Mouse (Mus musculus) cerebellum, postnatal 4 days (tissue): ENCODE results near the gene Casr.

Experiments used
- DNase-seq, 2 experiments: peaks; one replicate each; pipeline ENCODE4 v3.0.0; 2022; ENCODE audit warnings: low spot score in 2 of 2, mixed read lengths in 1 of 2

The Casr gene

GRCm38 (mm10) chr16:36561386-36562338, at the start of gene Casr:
Gene Casr (minus strand): TSS chr16:36562141.
- no peak for DNase-seq

DNA sequence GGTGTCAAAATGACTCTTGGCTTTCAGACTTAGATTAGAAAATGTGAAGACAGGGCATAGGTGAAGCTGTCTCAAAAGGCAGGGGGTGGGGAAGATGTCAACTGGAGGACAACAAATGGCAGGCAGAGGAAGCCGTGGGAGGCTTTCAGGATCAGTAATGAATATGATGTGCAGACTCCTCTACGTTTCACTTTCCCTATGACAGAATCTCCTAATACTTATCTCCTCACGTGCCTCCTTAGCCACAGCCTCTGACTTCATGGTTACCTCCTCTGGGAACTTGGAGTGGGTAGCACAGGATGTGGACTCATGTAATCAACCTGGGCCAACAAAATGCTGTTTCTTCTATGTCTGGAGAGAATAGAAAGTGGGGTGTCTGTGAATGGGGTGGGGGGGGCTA, 40.7 kb upstream of the Casr start:
- DNase-seq: no peak

- no peak for DNase-seq
Measured at GRCm38 (mm10) chr16:36598265-36598664, 36.3 kb upstream of the Casr start.

DNA sequence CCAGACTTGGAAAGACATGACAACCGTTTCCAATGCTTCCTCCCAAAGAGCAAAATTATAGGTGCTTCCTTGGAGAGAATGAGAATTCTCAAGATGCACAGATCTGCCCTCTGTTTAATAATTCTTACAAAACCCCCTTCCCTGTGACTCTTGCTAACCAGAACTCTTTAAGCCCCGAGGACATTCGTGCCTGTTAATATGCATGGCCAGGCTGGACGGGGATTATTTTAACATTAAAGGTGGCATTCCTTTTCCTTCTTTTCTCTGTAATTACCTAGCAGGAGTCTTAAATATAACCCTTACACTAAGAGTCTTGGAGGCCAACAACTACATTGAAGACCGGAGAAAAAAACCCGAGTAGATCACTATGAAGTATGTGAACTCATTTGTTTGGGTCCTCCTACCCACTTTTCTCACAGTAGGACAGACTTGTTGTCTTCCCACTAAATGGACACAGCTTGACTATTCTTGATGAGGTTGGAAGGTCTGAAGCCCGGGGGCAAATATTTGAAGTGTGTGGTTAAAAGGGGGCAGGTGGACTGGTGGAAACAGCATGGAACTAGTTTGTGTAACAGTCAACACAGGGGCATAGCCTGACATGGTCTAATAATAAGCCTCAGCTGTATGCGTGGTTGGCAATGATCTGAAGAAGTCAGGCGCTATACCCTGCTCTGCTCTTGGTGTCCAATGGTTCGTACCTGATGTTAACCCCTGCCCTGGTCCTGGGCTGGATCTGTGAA, 34.9 kb upstream of the Casr start:
- DNase-seq: no peak

DNA sequence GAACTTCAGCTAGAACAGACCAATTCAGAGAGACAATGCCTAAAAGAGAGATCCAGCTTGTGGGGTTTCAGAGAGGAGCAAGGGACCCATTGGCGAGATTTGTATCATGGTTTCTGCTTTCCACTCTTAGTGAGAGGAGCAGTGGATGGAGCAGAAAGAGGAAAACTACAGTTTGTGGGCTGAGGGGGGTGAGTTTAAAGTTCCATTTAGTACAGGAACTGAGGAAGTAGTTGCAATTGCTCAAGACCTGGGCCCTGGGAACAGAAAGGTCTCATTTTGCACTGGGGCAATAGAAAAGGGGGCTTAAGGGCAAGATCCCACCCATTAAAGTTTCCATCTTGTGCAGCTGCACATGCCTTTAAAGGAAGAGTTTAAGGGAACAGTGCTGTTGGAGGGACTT, 28.0 kb upstream of the Casr start:
- no peak for DNase-seq

GRCm38 (mm10) chr16:36587971-36588370, 26.0 kb upstream of the Casr start:
- DNase-seq: no peak

DNA sequence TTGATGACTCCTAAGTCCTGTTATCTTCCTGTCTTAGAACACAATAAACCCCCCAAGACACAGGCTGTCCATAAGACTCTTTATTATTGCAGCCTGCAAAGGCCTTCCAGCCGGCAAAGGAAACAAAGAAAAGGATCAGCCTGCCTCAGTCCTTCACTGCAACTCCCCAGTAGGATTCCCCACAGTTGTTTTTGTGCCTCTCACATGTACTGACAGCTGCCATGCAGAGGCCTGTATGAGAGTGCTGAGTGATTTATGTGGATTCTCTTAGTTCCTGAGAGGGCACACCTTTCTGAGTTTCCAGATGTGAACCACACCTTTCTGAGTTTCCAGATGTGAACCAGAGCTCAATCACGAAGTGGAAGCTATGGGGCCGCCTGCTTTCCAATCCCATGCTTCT, 20.1 kb upstream of the Casr start:
- no peak for DNase-seq

GRCm38 (mm10) chr16:36571942-36572341, 10.0 kb upstream of the Casr start:
- no peak for DNase-seq

- DNase-seq: no peak
Measured at GRCm38 (mm10) chr16:36559573-36559972, 2.4 kb downstream of the Casr start.

GRCm38 (mm10) chr16:36555672-36556165, 6.2 kb downstream of the Casr start:
- no peak for DNase-seq

GRCm38 (mm10) chr16:36553624-36554023, 8.3 kb downstream of the Casr start:
- no peak for DNase-seq

DNA sequence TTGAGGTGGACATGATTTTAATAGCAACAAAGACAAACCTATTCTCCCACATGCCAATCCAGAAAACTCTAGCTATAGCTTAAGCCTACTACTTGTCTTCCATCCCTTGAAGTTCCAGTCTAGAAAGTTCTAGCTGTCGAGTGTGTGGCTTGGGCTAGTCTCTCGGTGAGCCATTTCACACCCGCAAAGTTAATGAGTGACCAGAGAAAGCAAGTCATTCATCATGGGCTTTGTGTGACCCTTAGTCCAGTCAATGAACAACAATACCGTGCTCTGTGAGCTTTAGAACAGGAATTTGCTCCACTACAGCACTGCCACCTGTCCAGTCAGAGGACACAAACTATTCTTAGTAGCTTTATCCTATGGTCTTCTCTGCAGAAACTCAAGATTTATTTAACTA, 16.6 kb downstream of the Casr start:
- DNase-seq: no peak

GRCm38 (mm10) chr16:36543091-36543490, 18.9 kb downstream of the Casr start:
- DNase-seq: no peak

GRCm38 (mm10) chr16:36540834-36541233, 21.1 kb downstream of the Casr start:
- DNase-seq: no peak

GRCm38 (mm10) chr16:36532981-36533687, 28.8 kb downstream of the Casr start:
- DNase-seq: no peak

DNA sequence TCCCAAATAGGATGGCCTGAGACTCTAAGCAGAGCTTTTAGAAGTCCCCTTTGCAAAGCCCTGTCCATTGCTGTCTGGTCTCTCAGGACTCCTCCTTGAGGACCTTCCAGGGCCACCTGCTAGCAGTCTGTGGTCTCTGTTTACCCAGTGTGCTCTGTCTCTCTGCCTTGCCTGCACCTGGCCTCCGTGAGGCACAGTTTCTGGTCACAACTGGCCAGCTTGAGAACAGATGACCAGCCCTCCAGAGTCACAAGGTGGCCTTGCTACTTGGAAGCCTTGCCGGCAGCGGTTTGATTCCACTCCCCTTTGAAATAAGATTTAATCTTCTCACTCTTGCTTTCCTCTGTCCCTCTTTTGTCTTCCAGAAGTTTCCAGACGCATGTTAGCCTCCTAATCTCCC, 29.9 kb downstream of the Casr start:
- DNase-seq: no peak

DNA sequence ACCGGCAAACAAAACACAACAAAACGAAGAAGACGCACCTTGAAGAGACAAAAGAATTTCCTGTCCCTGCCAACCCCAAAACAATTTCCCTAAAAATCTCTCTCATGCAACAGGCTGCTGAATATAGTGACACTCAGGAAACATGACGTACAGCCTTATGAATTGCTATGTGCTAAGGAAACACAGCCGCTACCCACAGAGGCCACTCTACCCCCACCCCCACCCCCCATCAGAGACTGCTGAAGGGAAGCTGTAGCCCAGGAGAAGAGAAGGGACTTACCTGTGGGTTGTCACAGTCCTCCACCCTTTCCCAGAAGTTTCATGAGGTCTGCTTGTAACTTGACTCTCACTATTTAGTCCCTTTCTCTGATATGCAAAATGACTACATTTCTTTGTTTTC, 30.3 kb downstream of the Casr start:
- no peak for DNase-seq

GRCm38 (mm10) chr16:36530566-36531552, 31.1 kb downstream of the Casr start:
- DNase-seq: no peak

DNA sequence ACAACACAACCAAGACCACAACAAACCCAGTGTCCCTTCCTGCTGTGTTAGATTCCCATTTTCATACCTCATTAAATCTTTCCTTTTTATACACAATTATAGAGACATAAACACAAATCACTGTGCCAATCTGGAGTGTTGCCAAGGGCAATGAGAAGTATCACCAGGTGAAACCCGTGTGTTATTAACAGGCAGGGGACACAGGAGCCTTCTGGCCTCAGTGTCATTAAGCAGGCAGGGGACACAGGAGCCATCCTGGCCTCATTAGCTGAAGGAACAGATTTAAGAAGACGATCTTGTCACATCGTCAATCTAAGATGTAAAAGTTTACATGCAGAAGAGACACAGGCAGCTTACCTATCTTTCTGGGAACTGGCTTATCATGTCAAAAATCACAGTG, 33.1 kb downstream of the Casr start:
- no peak for DNase-seq

DNA sequence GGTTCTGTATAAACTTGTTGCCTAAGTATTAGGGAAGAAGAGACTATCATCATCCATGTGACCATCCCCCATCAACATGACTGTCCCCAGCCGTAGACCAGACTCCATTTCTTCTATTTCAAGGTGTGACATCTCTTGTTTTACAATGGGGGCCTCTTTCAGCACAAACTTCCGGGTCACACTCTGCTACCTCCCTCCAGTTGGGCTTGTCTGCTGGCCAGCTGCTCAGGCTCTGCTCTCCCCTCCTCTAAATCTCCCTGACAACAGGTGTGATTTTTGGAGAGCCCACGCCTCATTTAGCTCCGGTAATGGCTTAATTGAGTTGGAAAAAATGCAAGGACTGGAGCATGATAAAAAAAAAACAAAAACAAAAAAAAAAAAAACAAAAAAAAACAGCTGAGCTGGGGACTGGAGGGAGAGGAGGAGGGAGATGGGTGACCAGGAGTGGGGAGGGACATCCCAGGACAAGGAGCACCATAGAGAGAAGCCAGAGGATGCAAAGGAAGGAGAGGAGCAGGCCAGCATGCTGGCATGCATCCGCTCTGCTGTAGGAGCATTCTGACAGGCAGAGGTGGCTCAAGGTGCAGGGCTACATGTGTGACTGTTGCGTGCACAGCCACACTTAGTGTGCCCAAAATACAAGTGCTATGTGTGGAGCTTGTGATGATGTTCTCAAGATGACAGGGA, 35.2 kb downstream of the Casr start:
- DNase-seq: no peak
